Mouse (Mus musculus) urinary bladder, postnatal 14 days (tissue): ENCODE data around the gene Map3k7cl.

Experiments
- DNase-seq: peaks from one replicate; pipeline ENCODE4 v3.0.0; 2021; ENCODE audit warnings: low spot score

Gene Map3k7cl

DNA sequence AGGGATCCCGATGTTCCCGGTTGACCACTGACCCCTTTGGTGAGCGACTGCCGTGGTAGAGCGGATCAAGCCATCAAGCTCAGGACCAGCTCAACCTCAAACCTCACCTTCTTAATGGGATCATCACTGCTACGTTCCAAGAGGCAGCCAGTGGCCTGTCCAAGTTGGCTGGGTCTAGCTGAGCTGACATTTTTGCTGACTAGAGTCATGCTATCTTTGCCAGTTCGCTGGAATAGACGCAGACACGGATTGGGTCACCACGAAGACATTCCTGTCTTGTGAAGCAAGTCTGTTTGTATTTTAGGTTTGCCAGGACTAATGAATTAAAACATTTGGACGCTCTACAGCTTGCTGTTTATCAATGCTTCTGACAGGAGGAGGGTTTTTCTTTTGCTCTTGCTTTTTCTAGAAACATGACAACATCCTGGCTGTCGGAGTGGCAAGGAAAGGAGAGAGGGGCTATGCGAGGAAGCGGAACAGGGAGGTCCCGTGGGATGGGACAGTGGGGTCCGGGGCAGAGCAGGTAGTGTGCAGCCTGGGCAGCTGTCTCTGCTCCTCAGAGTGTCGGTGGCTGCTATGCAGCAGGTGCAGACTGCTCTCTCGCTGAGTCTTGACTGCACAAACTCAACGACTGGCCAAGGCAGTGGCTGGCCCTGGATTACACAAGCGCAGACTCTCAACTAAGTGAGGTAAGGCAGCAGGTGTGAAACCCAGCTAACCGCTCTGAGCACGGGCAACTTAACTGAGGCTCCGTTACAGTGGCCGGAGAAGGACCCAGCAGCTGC is at the start of gene Map3k7cl:
TSS of gene Map3k7cl (plus strand) at position 424 of the 785 bp plus-strand sequence.
- DNase-seq, result peak; percentile 30

DNA sequence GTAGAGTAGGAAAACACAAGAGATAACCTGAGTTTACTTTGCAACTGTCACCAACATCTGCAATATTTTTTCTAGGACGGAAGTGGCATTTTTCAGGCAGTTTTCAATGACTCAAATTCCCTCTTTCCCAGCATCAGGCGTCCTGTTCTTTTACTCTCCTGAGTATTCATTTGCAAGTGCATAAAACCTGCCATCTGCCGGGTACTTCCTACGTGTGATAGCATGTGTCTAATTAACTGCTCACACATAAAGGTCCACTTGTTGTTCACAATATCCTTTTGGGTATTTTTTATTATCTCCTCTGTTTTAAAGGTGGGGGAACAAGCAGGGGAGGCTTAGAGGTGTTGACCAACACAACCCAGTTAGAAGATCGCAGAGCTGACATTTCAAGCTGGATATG is 41.4 kb upstream of the Map3k7cl start:
- DNase-seq, result no peak

DNA sequence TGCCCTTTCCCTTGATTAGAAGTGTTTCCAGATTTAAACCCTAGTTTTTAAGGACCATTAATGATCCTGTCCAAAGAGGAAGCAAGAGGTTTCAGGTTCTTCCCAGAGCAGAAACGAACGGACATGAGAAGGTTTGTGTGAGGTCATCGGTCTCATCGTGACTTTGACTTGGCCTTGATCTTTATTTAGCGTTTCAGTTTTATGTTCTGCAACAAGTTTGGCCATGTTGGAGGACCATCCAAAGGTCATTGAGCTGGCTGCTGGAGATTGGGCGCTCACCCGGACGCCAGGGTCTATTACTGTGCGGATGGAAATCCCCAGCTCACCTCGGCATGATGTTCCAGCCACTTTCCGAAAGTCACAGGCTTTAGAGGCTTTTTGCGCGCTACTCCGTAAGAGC is 40.8 kb upstream of the Map3k7cl start:
- DNase-seq, result no peak

DNA sequence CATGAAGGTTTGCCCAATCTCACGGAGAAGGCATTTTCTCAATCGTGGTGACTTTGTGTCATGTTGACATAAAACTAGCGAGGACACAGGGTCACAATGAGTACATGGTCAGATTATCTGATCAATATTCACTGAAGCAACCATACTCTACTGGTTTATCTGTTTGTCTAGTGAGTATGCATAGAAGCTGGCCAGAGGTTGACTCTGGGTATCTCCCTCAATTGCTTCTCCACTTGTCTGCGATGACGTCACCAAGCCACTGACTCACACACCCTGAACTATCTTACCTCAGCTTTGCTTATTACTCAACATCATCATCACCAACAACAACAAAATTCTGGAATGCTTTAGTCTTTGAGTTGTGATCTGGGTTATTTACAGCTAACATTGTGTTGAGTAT is 28.9 kb upstream of the Map3k7cl start:
- no peak for DNase-seq

DNA sequence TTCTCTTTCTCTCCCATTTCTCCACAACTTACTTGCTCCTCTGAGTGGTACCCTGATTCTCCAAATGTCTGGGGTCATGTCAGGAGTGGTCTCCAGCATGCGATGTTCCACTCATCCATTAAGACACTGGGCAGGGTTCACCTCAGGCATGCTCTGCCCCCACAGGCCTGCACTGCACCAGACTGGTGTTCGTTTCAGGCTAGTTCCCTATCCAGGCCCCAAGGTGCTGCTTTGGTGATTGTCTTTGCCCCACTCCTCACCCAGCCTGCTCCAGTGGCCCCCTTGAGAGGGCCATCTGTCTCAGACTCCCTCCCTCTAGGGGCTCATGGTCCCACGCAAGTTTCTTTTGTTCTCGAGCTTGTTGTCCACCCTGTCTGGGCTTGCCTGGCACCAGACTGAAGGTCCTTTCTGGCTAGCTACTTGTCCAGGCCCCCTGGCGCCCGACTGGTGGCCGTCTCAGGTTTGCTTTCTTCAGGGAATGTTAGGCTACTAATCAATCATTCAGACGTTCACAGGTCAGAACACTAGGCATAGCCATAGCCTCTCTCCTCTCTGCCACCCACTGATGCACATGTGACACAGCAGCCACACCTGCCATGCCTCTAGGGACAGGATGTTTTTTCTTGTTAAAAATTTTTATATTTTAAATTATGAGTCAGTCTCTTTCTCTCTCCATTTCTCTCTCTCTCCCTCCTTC is 25.4 kb upstream of the Map3k7cl start:
- no peak for DNase-seq

DNA sequence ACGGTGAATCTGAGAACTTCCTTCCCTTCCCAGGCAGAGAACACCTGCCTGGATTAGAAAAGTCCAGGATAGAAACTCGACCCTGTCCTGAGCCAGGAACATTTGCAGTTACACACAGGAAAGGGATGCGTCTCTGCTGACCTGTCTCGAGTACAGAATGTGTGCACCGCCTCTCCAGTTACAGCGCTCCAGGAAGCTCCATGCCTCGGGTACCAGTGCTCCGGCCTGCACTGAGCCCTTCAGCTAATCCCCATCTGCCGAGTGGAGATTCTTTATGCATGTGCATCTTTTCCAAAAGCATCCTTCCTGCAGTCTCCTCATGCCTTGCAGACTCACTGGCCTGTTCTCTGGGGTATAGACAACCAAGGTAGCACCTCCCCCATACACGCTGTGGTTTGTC is 24.4 kb upstream of the Map3k7cl start:
- no peak for DNase-seq

DNA sequence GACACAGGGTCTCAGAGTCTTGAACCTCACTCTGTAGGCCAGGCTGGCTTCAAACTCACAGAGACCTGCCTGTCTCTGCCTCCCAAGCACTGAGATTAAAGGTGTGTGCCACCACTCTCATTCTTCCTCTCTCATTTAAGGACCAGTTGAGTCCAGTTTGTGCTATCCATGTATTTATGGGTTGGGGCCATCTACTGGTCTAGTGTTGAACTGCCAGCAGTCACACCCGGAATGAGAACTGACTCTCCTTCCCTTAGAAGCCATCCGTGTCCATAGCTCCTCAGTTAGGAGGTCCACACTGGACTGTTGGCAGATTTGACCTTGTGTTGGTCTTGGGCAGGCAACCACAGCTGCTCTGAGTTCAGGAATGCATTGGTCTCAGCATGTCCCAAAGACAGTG is 4.8 kb upstream of the Map3k7cl start:
- DNase-seq, result no peak

DNA sequence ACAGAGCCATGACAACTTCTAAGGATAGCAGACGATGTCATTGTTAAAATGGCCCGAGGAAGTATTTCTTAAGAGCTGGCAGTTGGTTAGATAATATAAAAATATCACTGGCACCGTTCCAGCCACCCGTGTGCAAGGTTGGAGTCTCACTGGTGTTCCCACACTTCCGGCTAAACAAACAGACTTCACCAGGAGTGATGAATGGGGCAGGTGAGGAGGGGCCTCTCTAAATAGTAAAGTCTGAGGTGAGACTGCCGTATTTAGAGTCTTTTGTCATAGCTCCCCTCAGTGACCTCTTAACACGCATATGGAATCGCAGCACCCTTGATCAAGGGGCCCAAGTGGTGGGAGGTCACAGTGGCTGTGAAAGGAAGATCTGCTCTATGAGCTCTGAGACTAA is 3.2 kb downstream of the Map3k7cl start:
- no peak for DNase-seq

DNA sequence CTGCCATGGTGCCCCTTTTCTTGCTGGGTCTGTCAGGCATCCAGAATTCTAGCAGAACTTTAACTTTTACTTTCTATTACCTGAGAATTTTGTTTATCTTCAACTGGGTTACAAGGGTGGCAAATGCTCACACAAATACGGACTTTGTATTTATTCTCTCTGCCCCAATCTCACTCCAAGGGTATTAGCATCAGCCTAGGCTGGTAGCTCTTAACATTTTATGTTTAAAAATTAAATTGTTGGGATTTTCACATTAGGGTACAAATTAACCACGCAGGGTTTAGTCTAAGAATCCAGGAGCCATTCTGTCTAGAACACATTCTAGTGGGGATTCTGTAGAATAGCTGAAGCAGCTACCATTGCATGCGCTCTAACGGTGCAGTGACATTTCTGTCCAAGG is 8.4 kb downstream of the Map3k7cl start:
- no peak for DNase-seq

DNA sequence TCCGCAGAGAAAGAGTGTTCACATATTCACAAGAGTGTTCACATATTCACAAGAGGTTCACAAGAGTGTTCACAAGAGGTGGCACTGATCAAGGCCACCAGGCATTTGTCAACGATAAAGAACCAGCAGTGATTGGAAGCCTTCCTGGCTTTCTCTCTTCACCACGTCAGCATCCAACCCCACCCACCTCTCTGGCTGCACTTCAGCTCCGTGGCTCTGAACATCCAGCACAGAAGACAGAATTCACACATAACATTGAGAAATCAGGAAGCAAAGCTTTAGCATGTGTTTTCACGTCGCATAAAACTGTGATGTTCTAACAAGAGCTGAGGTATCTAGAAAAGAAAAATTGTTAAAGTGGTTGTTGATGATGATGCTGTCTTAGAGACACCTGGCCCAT is 10.4 kb downstream of the Map3k7cl start:
- DNase-seq, result no peak

DNA sequence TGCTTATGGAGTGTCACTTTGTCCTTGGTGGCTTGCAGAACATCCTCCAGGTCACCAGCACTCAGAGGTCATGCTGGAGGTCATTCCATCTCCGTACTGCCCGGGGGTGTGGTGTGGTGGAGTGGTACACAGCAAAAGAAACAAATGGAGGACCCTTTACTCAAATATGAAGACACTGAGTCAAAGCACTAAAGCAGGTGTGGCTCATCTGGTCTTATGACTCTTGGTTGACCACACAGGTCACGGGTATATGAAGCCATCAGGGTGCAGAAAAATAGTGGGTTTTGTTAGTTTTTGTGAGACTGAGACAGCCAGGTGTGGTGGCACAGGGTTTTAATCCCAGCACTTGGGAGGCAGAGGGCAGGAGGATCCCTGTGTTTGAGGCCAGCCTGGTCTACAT is 11.4 kb downstream of the Map3k7cl start:
- no peak for DNase-seq

DNA sequence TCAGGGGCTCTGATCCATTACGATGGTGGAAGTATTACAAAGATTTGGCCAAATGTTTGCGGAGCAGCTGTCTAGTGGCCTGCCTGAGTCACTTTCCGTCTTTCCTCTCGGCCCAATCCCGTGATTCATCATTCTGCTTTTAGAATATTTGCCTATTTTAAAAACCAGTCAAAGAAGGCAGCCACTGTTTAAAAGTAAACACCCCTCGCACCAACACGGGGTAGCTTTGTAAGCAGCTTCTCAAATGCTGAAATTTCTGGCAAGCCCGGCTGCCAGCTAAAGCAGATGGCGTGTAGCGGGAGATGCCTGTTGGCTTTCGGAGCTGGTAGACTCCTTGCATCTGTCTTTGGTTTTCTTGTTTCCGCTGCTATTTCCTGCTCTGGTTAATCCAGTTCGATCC is 14.4 kb downstream of the Map3k7cl start:
- no peak for DNase-seq

DNA sequence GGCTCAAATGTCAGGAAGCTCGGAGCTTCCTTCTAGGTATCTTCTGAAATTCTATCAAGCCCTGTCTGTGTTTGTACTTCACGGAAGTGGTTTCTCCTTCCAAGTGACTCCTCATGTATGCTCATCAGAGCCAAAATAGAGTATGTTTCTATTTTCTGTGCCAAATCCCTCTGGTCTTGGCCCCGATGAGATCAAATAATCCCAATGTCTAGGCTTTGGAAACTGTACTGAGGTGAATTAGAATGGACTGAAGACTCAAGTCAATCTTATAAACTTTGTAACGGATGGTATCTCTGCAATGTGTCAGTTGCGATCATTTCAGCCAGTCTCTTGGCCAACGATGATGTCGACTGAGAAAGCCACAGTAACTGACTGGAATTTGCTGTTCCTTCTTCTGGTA is 15.1 kb downstream of the Map3k7cl start:
- DNase-seq, result no peak

DNA sequence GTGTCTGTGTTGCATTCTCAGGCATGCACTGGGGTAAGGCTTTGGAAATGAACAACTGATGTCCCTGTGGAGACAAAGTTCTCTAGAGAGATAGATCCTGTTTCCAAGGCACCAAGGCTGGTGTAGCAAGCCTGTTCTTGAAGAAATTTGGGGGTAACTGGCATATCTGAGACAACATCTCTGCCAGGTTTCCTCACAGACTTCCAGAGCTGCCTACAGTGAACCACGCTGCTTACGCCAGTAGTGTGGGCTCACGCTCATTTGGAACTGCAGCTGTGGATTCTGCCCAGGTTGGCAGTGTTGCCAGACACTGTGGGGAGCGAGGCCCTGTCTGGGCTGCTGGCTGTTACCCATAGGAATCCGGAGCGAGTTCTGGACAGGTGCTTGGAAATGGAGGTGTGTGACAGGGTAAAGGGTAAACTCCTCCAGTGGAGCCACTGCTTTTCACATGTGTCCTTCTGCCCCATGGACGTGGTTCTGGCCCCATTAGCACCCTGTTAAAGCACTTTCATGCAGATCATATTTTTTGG is 16.5 kb downstream of the Map3k7cl start:
- no peak for DNase-seq

DNA sequence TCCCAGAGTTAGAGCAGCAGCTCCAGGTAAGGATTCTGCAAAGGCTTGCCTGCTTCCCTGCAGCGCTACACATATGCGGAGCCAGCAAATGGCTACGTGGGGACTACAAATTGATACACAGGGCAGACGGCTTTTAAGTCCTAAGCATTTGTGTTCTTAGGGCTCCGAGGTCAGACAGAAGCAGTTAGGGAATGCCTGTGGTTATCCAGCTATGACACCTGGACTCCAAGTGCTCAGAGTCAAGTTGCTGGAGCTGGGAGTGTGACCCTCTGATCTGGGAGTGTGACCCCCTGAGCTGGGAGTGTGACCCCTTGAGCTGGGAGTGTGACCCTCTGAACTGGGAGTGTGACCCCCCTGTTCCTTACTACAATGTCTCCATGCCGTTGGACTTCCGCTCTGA is 17.2 kb downstream of the Map3k7cl start:
- DNase-seq, result no peak

DNA sequence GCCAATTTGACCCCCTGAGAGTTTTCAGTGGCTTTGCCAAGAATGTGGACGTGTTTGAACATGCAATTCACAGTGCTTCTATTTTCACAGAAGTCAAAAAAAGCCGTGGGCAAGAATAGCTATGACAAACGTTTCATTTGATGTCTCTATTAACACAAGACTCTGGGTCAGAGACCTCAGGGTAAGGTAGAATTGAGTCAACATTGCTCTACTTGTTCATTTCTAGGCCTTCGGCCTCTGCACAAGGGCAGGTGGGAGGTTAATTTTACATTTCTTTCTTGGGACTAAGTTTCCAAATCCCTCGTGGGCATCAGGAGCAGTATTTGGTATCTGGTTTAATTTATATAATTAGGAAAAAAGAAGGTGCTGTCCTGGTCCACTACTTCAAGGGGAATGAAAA is 20.3 kb downstream of the Map3k7cl start:
- no peak for DNase-seq

DNA sequence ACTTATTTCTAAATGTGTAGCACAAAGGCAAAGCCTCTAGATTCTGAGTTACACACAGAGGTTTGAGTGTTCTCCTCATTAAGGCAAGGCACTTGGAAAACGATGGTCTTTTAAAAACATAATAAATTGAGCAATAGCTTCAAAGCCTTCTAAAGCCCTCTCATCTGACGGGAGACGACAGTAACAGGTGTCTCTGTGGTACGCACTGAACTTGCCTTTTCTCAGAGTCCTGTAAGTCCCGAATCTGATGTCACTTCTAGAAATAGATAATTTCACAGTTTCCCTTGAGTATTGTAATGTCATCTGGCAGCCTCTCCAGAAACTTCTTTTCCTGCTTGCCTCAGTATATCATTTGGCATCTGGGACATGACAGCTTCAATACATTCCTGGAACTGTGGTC is 21.0 kb downstream of the Map3k7cl start:
- no peak for DNase-seq

DNA sequence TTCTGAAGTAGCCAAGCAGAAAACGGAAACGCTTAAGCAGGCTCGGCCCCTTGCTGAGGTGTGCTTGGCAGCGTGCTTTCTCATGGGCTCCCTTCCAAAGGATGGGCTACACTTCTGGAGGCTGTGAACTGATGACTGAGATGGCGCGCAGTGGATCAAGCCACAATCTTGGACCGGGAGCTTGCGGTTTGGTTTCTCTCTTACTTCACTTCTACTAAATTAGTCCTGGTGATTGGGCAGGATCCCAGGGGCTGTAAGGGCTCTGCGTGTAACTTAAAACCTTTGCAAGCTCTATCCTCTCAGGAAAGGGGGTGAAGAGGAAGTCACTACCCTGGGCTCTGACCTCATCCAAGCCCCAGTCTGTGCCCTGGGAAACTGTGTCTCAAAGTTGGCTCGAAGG is 22.5 kb downstream of the Map3k7cl start:
- DNase-seq, result no peak

DNA sequence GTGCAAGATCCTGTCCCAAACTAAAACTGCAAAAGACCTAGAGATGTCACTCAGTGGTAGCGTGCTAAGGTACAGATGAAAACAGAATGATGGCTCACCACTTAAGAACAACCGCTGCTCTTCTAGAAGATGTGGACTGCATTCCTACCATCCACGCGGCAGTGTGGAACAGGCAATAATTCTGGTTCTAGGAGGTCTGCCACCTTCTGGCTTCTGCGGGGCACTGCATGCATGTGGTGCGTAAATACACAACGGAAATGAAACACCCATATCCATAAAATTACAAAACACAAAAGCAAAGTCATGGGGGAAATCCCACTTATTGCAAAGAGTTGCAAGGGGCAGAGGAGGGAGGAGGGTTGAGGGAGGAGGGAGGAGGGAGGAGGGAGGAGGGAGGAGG is 25.8 kb downstream of the Map3k7cl start:
- DNase-seq, result no peak

DNA sequence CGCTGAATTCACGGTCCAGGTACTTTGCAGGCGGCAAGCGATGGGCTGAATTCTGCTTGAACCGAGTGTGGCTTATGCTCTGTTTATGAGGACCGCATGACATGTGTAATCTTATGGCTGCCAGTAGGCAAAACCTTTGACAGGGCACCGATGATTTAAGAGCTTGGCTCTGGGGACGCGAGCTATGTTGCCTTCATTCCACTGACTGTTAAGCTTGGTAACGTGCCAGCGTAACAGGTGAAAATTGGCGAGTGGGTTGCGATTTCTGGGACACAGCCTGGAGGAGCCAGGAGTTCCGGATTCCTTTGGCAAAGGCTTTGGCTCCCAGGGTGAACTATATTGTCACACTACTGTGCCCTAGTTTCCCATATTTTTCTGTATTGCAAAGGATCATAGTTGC is 26.3 kb downstream of the Map3k7cl start:
- no peak for DNase-seq

DNA sequence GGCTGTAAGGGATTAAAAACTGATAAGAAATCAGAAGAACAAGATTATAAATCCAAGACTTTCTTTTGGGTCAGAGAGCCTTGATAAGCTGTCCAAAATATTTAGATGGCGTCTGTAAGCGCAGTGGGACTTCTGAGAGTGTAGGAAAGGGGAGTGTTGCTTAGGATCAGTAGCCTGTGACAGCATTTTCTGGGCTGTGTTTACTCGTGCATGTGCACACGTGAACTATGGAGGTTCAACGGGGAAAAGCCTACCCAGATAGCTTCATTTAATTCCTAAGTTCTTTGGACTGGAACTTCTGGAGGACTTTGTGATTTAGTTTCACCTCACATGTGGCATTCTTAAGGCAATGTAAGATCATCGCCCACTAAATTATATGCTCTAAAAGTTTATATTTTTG is 29.6 kb downstream of the Map3k7cl start:
- DNase-seq, result no peak

DNA sequence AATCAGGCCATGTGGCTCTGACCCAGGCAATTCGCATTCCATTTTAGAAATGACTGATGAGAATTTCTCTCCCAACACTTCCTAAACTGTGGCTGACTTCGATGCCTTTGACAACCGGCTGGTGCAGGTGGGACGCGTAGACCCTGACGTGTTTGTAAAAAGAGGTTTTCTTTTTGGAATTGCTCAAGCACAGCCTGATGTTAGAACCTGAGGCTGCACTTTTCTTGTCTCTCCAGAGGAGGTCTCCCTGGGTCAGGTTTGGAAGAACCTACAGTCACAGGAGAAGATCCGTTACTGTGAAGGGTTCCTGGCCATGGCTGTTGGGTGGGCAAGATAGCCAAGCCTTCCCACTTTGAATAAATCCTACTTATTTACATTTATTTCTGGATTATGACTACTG is 31.5 kb downstream of the Map3k7cl start:
- DNase-seq, result no peak

DNA sequence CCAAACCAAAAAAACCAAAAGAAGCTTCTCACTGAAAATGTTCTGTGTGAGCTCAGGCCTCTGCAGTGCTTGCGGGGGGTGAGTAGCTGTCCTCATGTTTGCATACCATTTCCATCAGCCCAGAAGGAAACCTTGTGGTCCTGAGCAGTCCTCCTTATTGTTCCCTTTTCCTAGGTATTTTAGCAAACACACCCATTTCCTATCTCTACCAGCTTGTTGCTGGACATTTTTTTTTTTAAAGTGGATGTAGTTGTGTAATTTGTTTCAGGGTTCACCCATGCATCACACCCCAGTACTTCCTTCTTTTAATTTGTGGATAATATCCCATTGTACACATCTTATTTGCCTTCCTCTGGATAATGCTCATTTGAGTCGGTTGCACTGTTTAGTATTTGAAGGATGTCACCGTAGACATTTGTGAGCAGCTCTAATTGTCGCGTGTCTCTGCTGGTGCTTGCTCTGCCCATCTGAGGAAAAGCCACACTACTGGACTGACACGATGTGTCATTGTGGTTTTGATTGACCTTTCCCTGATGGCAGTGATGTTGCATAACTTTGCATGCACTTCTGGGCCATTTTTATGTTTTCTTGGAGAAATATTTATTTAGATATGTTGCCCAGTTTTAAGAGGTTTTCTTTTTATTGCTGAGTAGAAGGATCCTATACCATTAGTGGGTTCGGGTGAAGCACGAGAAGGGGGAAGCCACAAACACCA is 32.6 kb downstream of the Map3k7cl start:
- DNase-seq, result no peak
